Mouse (Mus musculus): ENCODE results near the gene Cldn2.

DNA sequence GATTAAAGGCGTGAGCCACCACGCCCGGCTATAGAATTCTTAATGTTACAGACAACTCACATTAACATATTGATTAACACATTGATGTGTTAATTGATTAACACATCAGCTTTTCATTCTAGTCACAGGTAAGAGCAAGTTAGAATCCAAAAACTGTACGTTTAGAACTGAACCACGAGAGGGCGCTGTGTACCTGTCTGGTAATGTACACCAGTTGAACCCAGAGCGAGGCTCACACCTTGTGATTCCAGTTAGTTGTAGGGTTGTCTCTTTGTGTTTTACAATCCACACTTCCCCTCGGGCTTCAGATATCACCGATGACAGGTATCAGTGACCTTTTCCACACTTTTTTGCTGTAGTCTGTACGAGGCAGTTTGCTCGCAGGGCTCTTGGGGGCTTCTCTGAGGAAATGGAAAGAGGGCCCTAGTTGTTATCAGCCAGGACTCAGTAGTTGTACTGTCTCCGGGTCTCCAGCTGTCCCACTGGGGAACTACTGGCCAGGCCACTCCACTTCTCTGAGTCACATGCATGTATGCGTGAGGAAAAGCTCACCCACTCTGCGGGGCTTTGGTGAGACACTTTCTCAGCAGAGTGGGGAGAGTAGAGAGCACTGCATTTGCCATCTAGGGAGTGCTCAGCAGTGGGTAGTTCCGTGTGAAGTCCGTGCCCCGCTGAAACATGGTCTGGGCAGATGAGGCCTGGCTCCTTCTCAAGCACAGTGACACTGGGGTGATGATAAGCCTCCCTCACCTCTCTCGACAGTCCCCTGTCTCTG lies 26.1 kb upstream of the Cldn2 start:
- TF ChIP-seq CTCF (IDR thresholded peaks at IDR 0.05; ENCODE audit: low read depth) (peak; percentile 83), EP300 (IDR thresholded peaks at IDR 0.05; ENCODE audit: low read depth) (no peak)
